Mouse (Mus musculus): ENCODE measurements around the gene Gm3435.
"Not testable (repeated sequence)": the region's sequence is repeated elsewhere in the genome, so short reads cannot be mapped to it uniquely, and the experiment has no call there.

The Gm3435 gene

DNA sequence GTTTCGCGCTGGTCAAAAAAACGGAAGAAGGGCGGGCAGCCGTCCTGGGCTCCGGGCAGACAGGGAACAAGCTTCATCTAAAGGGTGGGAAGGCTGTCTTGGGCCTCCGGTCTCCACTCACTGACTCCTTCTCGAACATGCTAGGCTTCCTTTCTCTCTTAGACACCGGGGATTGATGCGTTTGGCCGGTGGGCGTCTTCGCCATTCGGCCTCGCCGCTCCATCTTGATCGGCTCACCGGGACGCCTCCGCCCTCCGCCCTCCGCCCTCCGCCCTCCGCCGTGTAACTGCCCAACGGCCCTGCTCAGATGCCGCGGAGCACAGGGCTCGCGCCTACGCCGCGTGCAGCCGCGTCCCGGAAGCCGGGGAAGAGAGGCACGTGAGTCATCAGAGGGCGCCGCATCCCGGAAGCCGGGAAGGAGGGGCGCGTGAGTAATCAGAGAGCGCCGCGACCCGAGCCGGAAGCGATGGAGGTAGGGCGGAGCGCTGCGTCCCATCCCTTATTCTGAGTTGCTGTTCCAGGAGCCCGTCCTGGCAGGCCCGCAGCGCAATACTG, 31.3 kb downstream of the Gm3435 start, which contains the start of the genes Ermard, Tcte3 and Gm3448:
Ermard (plus strand) TSS at position 34 of the 555 bp plus-strand sequence.
Tcte3 (minus strand) TSS at position 314 of the 555 bp plus-strand sequence.
Gm3448 (minus strand) TSS at position 363 of the 555 bp plus-strand sequence.
- DNase-seq: peak; percentile 39 to 53

DNA sequence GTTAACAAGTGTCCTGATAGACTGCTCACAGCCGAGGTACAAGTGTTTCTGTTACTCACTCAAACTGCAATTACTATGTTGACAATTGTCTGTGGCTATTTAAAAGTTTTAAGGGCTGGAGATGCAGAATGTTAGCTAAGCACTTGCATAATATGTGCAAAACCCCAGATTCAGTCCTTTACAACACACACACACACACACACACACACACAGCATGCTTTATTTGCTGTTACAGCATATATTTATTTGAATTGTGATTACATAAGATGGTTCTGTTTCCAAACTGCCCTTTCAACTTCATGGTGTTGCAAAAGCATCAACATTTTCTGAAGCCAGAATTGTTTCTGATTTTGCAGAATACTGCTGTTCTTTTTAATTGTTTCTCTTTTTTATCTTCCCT, 40.4 kb downstream of the Gm3435 start:
- not testable (repeated sequence) for DNase-seq

DNA sequence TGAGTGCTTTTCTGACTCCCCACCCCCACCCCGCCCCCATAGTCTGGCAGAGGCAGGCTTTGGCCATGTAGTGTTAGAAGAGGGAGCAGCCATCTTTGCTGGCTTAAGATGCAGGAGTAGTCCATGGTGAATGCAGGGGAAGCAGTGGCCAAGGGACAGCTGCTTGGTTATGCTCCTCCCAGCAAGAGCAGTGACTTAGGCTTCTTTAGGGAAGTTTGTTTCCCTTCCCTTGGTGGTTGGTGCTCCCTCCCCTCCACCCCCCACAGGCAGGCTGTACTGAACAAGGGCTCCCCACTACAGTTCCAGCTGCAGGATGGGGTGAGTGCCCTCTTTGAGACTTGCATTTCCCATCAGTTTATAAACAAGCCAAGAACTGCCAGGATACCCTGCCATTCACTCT, 42.8 kb downstream of the Gm3435 start:
- not testable (repeated sequence) for DNase-seq

DNA sequence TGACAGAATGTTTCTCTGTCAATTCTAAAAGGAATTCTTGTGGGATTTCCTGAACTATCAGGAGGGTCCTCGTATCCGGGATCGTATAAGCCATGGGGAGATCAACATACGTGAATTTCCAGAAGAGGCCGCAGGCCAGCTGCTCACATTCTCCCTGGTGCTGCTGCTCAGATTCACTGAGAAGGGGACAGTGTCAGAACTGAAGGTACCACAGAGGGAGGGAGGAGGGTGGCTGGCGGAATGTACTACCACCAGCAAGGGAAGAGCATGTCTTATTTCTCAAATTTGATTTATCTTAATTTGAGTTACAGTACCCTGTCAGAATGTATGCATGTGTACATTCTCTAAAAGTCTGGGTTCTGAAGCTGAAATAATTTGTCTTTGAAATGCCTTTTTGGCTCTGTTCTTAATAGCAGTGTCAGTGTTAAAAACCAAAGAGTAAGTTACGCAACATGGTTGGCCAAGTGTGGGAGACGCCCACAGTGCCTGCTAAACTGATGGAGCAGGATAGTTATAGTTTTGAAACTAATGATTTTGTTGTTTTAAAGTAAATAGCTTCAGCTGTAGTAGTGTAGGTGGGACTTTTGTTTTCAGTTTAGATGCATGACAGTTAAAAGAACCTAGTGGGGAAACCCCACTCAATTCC, 43.3 kb downstream of the Gm3435 start:
- DNase-seq: not testable (repeated sequence)

DNA sequence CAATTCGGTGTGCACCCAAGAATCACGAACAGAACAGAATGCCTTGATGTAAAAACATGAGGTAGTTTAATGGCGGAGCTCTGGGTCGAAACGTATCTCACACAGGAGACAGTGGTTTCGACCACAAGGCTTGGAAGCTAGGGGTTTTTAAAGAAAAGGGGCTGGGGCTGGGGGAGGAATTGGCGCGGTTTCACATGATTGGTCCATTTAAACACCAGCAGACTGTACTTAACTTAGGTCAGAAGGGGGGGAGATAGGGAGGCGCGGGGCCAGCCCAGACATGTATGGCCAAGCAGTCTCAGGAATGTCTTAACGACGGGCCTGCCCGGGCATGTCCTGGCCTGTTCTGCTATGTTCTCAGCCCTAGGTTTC, 43.8 kb downstream of the Gm3435 start:
- DNase-seq: not testable (repeated sequence)

DNA sequence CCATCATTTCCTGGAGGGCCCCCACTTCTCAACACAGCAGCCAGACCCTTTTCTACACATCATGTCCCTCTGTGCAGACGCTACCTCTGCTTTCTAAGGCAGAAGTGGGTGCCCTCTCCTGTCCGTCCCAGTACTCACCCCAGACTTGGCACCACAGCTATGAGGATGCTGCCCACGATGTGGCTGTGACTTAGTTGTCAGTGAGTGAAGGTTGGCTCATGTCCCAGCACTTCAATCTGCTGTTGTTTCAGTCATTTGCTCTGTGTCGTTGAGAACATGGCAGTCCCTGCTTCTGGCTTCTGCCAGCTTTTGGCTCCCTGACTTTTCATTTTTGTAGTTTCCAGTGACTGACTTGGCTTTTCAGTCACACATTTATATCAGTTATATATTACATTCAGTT, 45.9 kb downstream of the Gm3435 start:
- DNase-seq: no peak

DNA sequence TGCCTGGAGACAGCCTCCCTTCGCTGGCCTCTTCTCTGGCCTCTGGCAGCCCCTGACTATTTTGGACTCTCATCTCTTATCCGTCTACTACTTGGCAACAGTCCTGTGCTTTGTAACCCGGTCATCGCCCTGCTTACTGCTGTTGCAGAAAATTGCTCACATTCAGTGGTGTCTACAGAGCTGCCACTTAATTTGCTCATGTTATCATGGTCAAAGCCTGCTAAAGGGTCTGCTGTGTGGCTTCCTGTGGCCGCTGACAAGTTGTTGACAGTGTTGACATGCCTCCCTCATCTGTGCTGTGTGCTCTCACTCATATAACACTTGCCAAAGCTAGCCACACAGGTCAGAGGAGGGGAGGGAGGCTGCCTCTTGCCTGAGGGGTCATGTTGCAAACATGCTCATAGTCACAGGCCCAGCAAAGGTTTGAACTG, 48.2 kb downstream of the Gm3435 start:
- DNase-seq: no peak

DNA sequence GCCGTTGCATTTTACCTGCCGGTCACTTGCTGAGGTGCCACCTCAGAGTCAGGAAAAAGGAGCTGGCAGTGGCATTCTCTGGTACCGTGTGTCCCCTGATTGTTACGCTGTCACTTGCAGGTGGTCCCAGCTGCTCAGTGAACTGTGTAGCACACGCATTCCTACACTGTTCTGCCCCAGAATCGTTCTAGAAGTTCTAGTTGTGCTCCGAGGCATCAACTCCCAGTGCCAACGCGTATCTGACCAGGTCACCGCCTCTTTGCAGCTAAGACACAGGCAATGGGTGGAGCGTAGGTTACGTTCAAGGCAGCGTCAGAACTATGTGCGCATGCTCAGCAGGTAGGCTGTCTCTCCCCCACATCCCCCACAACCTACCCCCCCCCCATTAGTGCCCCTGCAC, 49.7 kb downstream of the Gm3435 start:
- DNase-seq: no peak

DNA sequence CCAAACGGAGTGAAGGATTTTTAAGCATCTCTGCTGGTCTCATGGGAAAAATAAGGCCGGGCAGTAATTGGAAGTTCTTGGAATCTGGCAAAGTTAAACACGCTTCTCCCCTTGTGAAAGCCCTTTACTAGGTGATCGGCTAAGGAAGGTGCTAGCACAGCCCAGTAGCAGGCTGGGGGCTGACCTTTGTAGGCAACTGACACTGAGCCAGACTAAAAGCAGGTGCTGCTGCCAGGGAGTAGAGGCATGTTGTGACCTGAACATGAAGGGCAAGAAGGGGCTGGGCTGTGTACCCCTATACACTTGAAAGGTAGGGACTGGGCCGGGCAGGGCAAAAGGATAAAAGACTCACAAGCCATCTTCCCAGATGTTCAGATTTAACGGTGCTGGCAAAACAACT, 50.4 kb downstream of the Gm3435 start:
- no peak for DNase-seq

DNA sequence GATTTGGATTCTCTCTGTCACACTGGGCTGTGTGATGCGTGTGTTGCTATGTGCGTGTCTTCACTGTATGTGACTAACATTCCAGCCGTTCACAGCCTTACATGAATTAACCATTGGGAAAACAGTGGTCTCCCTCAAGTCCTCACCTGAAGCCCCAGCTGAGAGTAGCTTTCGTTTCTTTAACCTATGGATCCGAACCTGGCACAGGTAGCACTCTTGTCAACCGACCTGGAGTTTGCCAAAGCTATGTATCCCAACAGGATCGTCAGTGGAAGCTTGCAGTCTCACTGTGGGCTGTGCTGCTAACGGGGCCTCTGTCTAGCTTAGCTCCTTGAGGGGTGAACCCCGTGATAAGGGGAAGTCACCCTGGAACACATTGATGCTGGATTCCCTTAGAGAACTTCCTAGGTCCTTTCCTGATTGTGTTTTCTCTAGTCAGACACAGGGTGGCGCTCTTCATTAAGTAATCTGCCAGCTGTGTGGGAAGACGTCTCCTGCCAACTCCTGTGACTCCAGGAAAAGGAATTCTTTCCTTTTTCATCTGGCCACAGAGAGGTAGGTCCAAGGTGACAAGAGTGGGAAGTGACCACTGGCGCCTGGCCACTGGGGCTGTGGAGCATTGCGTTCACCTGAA, 55.5 kb downstream of the Gm3435 start:
- peak; percentile 18 to 24 for DNase-seq

DNA sequence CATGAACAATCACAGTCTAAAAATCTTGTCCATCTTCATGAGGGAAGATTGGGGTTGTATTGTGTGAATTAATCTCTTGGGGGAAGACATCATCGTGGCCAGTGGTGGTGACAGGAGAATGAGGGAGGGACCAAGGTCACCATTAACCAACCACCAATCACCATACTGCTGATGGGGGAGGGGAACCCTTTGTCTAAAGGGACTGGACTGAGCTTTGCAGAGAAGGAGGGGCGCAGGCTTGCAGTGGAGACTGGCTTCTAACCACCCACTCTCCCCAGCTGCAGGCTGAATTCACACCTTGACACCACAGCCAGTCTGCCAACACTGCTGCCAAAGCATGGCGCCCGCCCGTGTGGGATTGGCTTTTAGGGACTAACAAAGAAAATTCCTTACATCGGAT, 56.1 kb downstream of the Gm3435 start:
- no peak for DNase-seq

DNA sequence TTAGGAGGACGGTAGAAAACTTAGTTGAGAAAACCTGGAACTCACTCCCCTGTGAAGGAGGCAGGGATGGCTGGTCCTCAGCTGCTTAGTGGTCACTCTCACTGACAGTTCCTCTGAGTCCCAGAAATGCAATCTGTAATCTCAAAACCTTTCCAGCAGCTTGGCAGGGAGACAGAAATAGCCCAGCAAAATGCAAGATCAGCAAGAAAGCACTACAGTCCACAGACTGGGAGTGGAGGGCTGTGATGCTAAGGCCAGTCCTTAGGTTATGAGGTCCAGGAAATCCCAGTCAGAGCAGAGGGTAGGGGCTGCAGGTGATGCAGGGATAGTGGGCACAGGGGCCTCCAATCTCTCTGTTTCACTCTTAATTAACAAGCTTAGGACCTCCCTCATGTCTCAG, 56.9 kb downstream of the Gm3435 start:
- no peak for DNase-seq

DNA sequence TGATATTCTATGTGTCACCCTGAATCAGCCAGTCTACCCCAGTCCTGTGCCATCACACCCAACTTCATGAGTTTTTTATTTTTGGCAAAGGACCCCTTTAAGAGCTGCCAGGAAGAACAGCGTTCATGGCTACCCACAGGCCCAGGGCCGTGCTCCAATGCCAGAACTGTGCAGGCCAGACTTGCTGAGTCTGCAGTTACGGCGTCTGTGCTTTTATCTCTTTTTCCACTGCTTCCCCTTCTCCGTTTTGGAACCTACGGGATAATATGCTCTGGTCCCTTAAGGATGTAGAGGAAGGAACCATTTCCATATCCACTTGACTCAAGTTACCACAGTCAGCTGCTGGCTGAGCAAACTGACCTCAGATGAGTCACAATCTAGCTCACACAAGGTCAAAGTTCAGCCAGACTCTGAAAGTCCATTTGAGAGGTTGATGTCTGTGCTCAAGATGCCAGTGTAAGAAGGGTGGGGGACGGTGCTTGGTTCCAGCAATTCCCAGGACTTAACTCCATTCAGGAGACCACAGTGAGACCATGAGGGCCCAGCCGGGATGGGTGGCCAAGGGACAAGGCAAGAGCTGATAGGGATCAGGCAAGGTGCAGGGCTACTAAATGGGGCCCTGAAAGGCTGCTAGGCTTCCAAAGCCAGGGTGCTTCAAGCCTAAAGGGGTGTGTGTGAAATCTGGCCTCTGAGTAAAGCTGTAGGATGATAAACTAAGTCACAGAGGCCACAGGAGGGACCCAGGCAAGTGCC, 58.2 kb downstream of the Gm3435 start:
- DNase-seq: no peak

DNA sequence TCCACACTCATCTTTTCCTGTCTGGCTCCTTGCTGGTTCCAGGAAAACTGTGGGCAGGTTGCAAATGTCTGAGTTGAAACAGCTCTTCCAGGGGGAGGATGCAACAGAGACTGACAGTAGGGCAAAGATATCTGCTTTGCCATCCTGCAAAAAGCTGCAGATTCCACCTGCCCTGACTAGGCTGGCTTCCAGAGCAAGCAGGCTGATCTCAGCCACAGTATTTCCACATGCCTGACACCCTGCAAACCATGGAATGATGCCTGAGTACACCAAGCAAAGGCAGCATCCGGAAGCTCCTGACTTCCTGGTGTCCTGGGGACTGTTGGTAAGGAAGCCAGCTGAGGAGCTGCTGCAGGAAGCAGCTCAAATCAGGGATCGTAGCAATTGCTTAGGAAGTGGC, 59.1 kb downstream of the Gm3435 start:
- no peak for DNase-seq
